Mouse (Mus musculus): ENCODE data around the gene Chit1. TPM values are rescaled to one million over a fixed set of nuclear protein-coding genes. Genes with fewer than 3 reads are reported as not detected.

Chit1 gene
- polyA plus RNA-seq, 1 experiment from 2014 or later: 0.09 TPM

DNA sequence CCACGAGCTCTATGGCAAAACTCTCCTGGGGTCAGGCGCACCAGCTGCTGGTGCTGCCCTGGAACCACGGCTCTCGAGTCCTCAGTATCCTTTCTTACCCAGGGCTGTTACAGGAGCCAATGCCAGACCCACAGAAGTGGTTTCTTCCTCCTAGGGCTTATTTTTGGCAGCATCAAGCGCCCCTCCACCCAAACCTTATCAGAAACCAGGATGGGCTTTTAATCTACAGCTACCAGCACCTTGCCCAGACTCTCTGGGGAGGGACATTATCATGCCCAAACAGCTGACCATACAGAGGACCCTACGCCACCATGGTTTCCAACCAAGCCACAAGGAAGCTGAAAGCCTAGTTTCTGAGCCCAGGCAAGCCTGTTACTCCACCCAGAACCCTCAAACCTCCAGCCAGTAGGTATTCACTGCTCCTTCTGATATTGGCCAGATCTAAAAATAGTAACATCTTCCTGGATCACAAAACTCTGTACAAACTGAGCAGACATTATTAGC, 37.9 kb upstream of the Chit1 start:
- no peaks in the 10 kb centered on the region for H3K9me3 ChIP-seq
- ATAC-seq (replicated peaks): no peak
- H3K27ac ChIP-seq: peak overlapping the region; percentile 22; the same call in 1 of the 2 replicates
- H3K4me3 ChIP-seq: no peak overlapping the region
- H3K36me3 ChIP-seq (replicated peaks): no peaks in the 10 kb centered on the region
- WGBS: 73% methylated on average over 6 of the region's 6 CpGs
- peaks cover 40% of the 10 kb centered on the region for H3K4me1 ChIP-seq
- no peaks in the 10 kb centered on the region for H3K27me3 ChIP-seq (replicated peaks)
- no peak overlapping the region for H3K9ac ChIP-seq
- H3K4me2 ChIP-seq: no peak overlapping the region

DNA sequence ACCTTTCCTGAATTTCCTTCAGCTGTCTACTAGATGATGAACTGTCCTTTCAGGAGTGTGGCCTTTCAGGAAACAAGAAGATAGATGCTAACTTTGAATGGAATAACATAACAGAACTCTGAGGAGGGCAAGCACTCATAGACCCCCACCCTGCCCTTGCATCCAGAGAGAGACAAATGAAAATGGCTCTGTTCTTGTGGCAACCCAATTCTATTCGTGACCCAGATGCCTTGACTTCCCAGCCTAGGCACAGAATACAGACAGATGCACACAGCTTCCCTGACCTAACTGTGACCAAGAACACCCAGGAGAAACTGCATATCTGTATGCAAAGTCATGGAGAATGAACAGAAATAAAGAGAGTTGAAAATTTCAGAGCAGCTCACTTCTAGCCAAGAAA, 37.4 kb upstream of the Chit1 start:
- no peak overlapping the region for H3K4me2 ChIP-seq
- H3K9me3 ChIP-seq: no peaks in the 10 kb centered on the region
- no peaks in the 10 kb centered on the region for H3K36me3 ChIP-seq (replicated peaks)
- H3K4me1 ChIP-seq: peaks cover 43% of the 10 kb centered on the region
- H3K27ac ChIP-seq: no peak overlapping the region
- no peak overlapping the region for H3K9ac ChIP-seq
- ATAC-seq (replicated peaks): no peak
- no peak overlapping the region for H3K4me3 ChIP-seq
- 71% methylated on average over 1 of the region's 1 CpGs for WGBS
- H3K27me3 ChIP-seq (replicated peaks): no peaks in the 10 kb centered on the region

DNA sequence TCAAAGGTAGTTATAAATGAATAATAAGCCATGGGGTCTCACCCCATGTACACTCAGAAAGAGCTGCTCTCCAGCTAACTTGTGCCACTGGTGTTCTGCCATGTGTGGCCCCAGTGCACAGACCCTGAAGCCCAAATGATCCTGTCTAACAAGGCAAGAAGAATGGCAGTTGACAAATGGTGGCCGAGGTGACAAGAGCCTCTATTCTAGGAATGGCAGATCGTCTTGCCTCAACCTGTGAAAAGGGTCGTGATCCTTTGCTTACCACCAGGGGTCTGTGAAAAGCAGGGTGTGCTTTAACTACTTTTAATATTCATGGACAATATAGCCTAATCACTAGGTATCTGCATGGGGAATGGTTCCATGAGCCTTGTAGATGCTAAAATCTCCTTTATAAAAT, 36.9 kb upstream of the Chit1 start:
- no peak overlapping the region for H3K4me2 ChIP-seq
- no peaks in the 10 kb centered on the region for H3K36me3 ChIP-seq (replicated peaks)
- H3K27ac ChIP-seq: no peak overlapping the region
- H3K4me1 ChIP-seq: peaks cover 43% of the 10 kb centered on the region
- H3K9me3 ChIP-seq: no peaks in the 10 kb centered on the region
- no peak overlapping the region for H3K9ac ChIP-seq
- no peaks in the 10 kb centered on the region for H3K27me3 ChIP-seq (replicated peaks)
- no peak for ATAC-seq (replicated peaks)
- H3K4me3 ChIP-seq: no peak overlapping the region
- 35% methylated on average over 3 of the region's 3 CpGs for WGBS

DNA sequence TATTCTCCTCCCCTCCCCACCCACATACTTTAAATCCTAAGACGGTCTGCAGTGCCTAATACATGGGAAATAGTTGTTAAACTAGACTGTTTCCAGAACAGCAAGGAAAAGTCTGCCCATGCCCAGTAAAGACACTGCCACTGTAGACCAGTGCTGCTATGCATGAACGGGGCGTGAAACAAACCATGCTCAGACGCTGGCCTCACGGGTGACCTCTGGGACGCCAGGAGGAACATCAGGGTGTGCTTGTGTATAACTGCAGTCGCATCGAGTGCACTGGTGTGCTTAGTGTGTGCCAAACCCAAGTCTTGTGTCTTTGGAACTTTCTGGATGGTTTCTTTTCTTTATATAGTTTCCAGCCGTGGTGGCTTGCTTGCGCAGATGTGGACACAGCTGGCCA, 36.4 kb upstream of the Chit1 start:
- no peaks in the 10 kb centered on the region for H3K9me3 ChIP-seq
- H3K4me3 ChIP-seq: no peak overlapping the region
- no peak overlapping the region for H3K27ac ChIP-seq
- H3K4me2 ChIP-seq: no peak overlapping the region
- H3K27me3 ChIP-seq (replicated peaks): no peaks in the 10 kb centered on the region
- ATAC-seq (replicated peaks): no peak
- whole genome bisulfite sequencing: 83% methylated on average over 10 of the region's 10 CpGs
- no peak overlapping the region for H3K9ac ChIP-seq
- H3K36me3 ChIP-seq (replicated peaks): no peaks in the 10 kb centered on the region
- H3K4me1 ChIP-seq: peaks cover 43% of the 10 kb centered on the region

DNA sequence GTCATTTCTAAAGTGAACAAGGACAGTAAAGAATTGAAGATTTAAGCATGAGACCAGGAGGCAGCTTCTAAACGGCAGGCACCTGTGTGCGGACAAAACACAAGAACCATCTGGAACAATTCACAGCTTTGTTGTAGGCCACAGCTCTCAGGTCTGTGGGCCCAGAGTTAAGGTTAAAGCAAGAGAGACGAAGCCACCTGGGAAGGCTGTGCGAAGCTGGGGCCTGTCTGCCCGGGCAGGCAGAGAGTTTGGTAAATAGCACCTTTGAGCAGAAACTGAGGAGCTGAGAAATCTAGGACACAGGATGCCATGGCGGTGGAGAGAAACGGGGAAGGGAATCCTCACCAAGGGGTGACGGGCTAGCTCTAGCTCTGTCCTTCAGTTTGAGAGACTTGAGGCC, 35.5 kb upstream of the Chit1 start:
- H3K4me3 ChIP-seq: peak overlapping the region; percentile 52
- no peaks in the 10 kb centered on the region for H3K27me3 ChIP-seq (replicated peaks)
- 0 out of 2 replicates have a peak overlapping the region, but pooled peaks have one; percentile 0 for H3K27ac ChIP-seq
- 81% methylated on average over 8 of the region's 8 CpGs for WGBS
- no peaks in the 10 kb centered on the region for H3K9me3 ChIP-seq
- no peak for ATAC-seq (replicated peaks)
- 0 out of 2 replicates have a peak overlapping the region, but pooled peaks have one; percentile 1 for H3K9ac ChIP-seq
- no peaks in the 10 kb centered on the region for H3K36me3 ChIP-seq (replicated peaks)
- peaks cover 43% of the 10 kb centered on the region for H3K4me1 ChIP-seq
- peak overlapping the region; percentile 71 for H3K4me2 ChIP-seq

DNA sequence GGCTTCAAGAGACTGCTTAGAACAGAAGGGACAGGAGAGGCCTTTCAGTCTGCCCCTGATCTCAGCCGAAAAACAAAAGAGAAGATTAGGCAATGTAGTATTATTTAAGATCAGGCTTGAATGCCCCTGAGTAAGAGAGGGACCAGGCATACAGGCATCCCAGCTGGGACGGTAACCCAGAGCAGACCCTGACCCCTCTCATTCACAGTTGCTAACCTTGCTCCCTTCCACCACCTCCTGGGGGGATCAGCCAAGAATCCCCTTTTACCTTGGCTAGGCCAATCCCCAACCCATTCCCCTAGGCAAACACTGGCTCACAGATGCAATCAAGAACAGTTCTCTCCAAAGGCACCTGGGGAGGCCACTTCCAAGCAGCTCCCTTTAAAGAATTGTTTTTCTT, 34.3 kb upstream of the Chit1 start:
- WGBS: 6% methylated on average over 2 of the region's 2 CpGs
- no peaks in the 10 kb centered on the region for H3K9me3 ChIP-seq
- peak overlapping the region; percentile 52 for H3K4me3 ChIP-seq
- no peak for ATAC-seq (replicated peaks)
- peak overlapping the region; percentile 71 for H3K4me2 ChIP-seq
- H3K9ac ChIP-seq: peak overlapping the region; percentile 18; the same call in 1 of the 2 replicates
- no peaks in the 10 kb centered on the region for H3K27me3 ChIP-seq (replicated peaks)
- H3K4me1 ChIP-seq: peaks cover 38% of the 10 kb centered on the region
- H3K36me3 ChIP-seq (replicated peaks): no peaks in the 10 kb centered on the region
- H3K27ac ChIP-seq: peak overlapping the region; percentile 32; the same call in 1 of the 2 replicates

DNA sequence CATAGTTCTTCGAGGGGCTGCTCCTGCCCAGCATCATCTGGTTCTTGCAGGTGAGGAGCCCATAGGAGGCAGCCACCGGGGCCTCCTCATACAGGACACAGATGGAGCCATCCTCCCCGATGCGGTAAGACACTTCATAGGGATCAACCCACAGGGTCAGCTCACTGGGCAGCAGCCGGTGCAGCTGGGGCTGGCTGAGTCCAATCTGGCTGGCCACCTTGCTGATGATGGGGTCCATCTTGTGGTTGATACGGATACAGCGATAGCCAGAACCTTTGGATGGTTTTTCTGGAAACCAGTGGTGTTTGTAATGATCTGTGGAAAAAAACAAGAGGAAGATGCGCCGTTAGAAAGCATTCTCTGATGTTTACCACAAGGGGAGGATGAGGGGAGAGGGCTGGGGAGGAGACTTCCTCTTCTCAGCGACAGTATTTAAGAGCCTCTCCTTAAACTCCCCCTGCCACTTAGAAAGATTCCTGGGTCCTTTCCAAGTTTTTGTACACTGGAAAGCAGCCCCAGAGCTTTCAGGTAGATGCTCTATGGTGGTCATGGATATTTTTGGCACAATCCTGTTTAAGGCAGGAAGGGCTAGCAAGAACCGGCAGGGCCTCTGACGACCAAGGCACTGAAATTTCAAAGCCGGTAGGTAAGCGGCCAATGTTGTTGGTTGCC, 33.5 kb upstream of the Chit1 start:
- 0 out of 2 replicates have a peak, but pooled peaks have one; percentile 13 for ATAC-seq (replicated peaks)
- peaks cover 37% of the 10 kb centered on the region for H3K4me1 ChIP-seq
- peak overlapping the region; percentile 71 for H3K4me2 ChIP-seq
- H3K27ac ChIP-seq: peak overlapping the region; percentile 82
- no peaks in the 10 kb centered on the region for H3K36me3 ChIP-seq (replicated peaks)
- no peaks in the 10 kb centered on the region for H3K9me3 ChIP-seq
- H3K27me3 ChIP-seq (replicated peaks): no peaks in the 10 kb centered on the region
- 16% methylated on average over 14 of the region's 14 CpGs for WGBS
- peak overlapping the region; percentile 52 for H3K4me3 ChIP-seq
- H3K9ac ChIP-seq: peak overlapping the region; percentile 53

DNA sequence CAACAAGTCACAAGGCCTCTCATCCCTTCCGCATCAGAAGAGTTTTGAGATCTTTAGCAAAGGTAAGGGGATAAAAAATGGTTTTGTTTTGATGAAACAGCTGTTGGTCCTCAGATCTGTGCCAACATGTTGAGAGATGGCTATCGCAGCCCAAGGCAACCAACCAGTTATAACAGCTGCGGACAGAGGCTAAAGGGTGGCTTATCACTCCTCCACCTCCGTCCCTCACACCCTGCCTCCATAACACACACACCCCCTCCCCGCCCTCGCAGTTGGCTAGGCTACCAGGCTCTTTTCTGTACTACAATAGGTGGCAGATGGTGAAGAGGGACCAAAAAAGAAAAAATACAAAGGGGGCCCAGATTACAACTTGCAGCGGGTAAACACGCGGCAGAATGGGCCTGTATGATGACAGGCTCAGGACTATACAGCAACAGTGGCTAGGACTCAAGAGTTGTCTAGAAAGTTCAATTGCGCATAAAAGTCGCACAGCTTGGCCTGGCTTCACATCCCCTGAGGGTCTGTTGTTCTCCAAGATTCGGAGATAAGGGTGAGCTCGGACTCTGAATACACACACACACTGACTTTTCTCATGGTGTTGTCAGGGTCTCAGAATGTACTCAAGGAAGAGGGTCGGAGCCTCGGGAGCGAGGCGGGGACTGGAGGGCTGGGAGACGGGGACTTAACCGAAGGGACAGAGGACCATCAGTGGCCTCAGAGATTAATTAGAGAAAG, 32.8 kb upstream of the Chit1 start:
- Histone ChIP-seq H3K4me2 (peak overlapping the region; percentile 71), H3K9ac (peak overlapping the region; percentile 53), H3K4me3 (peak overlapping the region; percentile 52), H3K27ac (peak overlapping the region; percentile 82), H3K36me3 (replicated peaks) (no peaks in the 10 kb centered on the region), H3K27me3 (replicated peaks) (no peaks in the 10 kb centered on the region), H3K4me1 (peaks cover 39% of the 10 kb centered on the region), H3K9me3 (no peaks in the 10 kb centered on the region)
- 5% methylated on average over 19 of the region's 19 CpGs for WGBS
- peak; percentile 10; the same call in 1 of the 2 replicates for ATAC-seq (replicated peaks)

DNA sequence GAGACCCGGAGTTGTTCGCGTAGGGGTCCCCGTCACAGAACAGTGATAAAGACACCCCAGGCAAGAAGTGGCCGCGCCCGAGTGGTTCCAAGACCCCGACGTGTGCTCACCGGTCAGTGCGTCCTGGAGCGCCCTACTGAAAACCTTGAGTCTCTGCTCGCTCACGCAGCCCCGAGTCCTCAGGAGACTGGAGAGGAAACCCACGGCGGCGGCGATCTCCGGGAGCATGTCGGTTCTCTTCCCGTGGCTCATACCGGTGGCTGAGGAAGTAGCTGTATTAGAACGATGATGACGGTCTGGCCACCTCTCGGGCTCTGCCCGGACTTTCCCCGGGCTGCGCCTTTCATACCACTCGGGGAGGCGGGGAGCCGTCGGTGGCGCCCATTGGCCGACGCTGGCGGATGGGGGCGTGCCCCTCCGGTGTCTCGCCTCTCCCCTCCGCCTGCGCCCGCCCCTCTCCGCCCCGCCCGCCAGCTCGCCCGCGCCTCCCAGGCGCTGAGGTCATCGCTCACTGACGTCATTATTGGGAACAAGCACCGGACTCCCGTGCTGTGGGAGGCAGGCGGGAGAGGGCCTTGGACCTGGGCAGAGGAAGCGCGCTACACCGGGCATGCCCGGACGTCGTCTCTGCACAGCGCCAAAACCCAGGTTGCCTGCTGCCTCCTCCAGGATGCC, 32.1 kb upstream of the Chit1 start, which contains the start of gene Btg2:
Btg2 (minus strand) TSS at position 319 of the 675 bp plus-strand sequence.
- Histone ChIP-seq H3K36me3 (replicated peaks) (no peaks in the 10 kb centered on the region), H3K27me3 (replicated peaks) (no peaks in the 10 kb centered on the region), H3K4me3 (peak within 1 kb of the TSS; percentile 52), H3K4me2 (peak within 1 kb of the TSS; percentile 71), H3K9me3 (no peaks in the 10 kb centered on the region), H3K27ac (peak within 1 kb of the TSS; percentile 82), H3K9ac (peak within 1 kb of the TSS; percentile 54), H3K4me1 (peaks cover 35% of the 10 kb centered on the region)
- 0% methylated on average over 42 of the region's 62 CpGs for WGBS
- ATAC-seq (replicated peaks): peak; percentile 95

DNA sequence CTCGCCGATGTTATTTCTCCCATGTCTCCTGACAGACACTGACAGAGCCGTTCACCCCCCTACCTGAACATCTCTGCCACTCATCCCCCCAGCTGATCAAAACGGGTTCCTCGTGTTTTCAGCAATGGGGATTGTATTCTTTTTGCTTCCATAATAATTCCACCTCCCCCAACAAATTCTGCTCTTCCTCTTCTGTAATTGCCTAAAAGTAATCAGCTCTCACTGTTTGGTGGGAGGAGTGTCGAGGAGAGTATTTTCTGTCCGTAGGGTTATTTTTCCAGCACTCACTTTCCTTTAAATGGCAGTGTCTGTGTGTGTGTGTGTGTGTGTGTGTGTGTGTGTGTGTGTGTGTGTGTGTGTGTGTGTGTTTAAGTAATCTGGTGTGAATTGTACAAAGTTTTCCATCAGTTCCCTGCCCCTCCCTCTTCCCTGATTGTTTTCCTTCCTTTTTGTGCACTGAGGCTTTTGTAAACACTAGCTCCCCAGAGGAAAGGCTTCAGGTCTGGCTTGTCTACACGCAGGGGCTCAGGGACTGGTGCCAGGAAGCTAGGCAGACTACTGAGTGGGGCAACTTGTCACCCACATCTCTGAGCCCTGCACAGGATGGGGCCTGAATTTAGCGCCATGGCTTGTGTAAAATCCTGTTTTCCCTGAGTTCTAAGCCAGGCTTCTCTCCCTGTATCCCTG, 31.4 kb upstream of the Chit1 start:
- 4% methylated on average over 9 of the region's 9 CpGs for WGBS
- Histone ChIP-seq H3K4me3 (peak overlapping the region; percentile 52), H3K4me2 (peak overlapping the region; percentile 71), H3K9me3 (no peaks in the 10 kb centered on the region), H3K27ac (peak overlapping the region; percentile 82), H3K4me1 (peaks cover 33% of the 10 kb centered on the region), H3K27me3 (replicated peaks) (no peaks in the 10 kb centered on the region), H3K36me3 (replicated peaks) (no peaks in the 10 kb centered on the region), H3K9ac (peak overlapping the region; percentile 54)
- 0 out of 2 replicates have a peak, but pooled peaks have one; percentile 4 for ATAC-seq (replicated peaks)

DNA sequence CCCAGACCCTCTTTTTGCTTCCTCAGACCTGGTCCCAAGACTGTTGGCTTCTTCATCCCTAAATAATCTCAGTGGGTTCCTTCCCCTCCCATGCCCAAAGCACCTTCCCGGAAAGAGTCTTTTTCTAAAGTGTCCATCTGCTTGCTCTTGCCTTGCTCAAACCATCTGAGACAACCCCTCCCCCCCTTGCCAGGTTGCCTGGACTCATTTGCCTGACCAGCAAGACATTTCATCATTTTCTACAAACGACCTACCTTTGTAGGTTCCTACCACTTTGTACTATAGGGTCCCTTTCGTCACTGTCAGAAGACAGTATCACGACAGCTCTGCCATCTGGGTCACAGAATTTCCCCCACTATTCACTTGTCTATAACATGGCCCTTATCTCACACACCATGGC, 30.6 kb upstream of the Chit1 start:
- Histone ChIP-seq H3K4me3 (no peak overlapping the region), H3K9me3 (no peaks in the 10 kb centered on the region), H3K27ac (peak overlapping the region; percentile 82), H3K4me1 (peaks cover 32% of the 10 kb centered on the region), H3K27me3 (replicated peaks) (no peaks in the 10 kb centered on the region), H3K9ac (no peak overlapping the region), H3K36me3 (replicated peaks) (no peaks in the 10 kb centered on the region), H3K4me2 (no peak overlapping the region)
- no peak for ATAC-seq (replicated peaks)
- 84% methylated on average over 4 of the region's 4 CpGs for WGBS

Data from midbrain, embryonic 15.5 days (tissue).